Mouse (Mus musculus) layer of hippocampus, adult 8-10 months (tissue): ENCODE measurements around the gene Stk11. TPM values are rescaled to one million over a fixed set of nuclear protein-coding genes. Genes with fewer than 3 reads are reported as not detected.

ENCODE experiments used
- DNase-seq, 2 experiments: peaks; one replicate each; pipeline ENCODE4 v3.0.0; 2022; ENCODE audit warnings: low spot score in 2 of 2
- total RNA-seq, 4 experiments: library from RNA; stranded (reverse); gene quantifications; 2 replicates each; pipeline ENCODE4 v1.2.4; 2022

Gene Stk11
- total RNA-seq, 4 experiments from 2014 or later = 94.2 to 111 (median 96.5) TPM

- DNase-seq = no peak
Measured at GRCm38 (mm10) chr10:80094684-80095083, 20.9 kb upstream of the Stk11 start.

DNA sequence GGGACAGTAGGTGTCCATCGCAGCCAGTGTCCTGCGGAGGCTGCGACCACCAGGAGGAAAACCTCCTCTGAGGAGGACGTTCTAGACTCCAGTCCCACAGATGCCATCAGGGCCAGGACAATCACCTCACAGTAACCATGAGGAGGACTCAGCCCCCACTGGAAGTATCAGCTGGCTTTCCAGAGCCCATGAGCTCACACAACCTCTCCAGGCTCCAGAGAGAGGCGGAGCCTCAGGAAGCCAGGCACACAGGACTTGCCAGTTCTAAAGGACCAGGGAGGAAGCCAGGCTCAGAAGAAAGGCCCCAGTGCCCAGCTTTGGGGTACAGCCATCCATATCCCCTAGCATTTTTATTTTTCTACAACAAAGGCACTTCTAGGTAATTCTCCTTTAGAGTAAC, 20.1 kb upstream of the Stk11 start:
- DNase-seq = no peak

DNA sequence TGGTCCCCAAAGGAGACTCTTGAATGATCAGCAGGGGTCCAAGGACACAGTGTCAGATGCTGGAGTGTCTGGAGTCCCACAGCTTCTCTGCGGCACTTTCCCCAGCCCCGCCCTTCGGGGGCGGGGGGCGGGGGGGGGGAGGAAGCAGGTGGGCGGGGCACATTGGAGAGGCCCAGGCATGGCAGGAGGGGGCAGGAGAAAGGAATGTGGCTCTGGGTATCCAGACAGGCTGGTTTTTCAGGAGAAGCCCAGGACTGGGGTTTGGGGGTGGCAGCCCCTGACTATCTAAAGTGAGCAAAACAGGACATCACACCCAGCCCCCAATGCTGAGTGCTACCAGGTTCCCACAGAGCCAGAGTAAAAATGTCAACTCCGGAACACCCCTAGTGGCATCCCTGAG, 18.3 kb upstream of the Stk11 start:
- no peak for DNase-seq

DNA sequence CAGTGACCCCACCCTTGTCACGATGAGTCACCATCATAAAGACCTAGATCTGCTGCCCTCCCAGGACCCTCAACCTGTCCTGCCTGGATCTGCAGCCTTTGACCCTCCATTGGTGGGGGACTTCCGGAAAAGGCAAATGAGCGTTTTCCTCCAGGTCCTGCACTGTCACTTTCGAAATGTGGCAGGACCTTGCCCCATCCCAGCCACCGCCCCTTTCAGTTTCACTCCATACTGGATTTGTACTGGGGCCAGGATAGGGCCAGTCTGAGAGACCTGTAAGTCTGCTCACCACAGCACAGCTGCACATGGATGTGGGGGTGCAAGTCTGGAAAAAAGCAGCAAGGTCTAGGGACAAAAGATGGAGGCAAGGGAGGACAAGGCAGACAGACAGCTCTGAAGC, 17.0 kb upstream of the Stk11 start:
- no peak for DNase-seq

DNA sequence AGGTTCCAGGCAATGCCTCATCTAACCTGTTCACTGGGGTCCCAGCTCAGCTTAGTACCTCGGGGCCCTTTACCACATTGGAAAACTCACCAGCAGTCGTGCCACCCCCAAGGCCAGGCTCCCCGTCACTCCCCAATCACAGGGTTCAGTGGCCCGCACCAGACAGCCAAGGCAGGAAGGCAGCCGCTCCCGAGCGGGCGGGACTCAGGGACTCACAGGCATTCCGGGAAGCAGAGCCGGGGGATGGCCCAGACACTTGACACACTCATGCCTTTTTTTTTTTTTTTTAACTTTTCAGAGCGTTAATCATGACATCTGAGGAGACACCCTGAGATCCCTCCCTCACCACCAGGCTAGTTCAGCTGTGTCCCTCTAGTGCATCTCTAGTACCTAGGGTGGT, 14.6 kb upstream of the Stk11 start:
- DNase-seq = no peak

GRCm38 (mm10) chr10:80102216-80102915, 13.2 kb upstream of the Stk11 start:
- peak; percentile 63 to 75 for DNase-seq

GRCm38 (mm10) chr10:80103032-80103431, 12.6 kb upstream of the Stk11 start:
- DNase-seq = no peak

DNA sequence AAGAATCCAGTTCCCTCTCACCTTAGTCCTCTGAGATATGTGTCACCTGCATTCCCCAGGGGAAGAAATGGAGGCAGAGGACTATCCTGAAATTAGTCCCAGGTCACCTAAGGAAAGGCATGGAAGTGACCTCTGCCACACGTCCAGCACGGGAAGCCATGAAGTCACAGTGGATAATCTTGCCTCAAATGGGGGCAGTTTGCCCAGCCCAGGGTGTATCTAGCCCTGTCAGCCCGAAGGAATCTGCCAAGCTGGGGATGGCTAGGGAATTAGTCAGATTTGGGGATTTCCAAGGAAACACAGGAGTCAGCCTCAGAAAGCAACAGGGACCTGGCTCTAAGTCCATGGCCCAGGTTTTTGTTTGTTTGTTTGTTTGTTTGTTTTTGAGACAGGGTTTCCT, 11.4 kb upstream of the Stk11 start:
- no peak for DNase-seq

DNA sequence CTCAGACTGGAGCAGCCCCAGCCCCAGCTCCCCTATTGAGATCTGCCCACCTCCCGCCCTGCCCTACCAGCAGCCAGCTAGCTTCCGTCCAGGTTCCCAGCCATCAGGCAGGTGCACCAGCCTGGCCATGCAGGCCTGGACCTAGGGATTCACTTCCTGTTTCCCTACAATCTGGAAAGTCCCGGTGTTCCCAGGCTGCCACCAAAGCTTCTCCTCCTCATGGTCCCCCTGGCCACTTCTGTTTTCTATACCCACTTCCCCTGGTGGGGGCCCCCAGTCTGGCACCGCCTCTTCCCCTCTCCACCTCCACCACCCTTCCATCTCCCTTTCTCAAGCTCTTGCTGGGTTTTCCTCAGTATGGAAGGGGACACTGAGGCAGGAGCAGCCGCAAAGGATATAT, 10.1 kb upstream of the Stk11 start, which contains the start of gene Sbno2:
Sbno2 (minus strand) TSS at position 112 of the 400 bp plus-strand sequence.
- DNase-seq = no peak

DNA sequence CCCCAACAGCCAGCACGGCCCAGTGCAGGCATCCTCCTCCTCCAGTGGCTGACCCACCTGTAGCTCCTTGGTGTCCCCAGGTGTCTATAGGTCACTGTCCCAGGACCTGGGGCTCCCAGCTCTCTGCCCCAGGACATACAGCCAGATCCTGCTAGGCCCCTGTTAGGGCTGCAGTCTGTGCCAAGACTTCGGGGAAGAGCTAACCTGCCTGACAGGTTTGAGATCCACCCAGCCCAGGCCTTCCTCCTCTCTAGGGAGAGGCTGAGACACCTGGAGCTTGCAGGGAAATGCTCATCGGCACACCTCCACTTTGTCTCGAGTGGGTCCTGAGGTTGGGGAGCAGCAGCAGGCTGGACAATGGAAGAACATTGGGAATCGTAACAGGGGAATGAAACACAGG, 9.7 kb upstream of the Stk11 start:
- no peak for DNase-seq

DNA sequence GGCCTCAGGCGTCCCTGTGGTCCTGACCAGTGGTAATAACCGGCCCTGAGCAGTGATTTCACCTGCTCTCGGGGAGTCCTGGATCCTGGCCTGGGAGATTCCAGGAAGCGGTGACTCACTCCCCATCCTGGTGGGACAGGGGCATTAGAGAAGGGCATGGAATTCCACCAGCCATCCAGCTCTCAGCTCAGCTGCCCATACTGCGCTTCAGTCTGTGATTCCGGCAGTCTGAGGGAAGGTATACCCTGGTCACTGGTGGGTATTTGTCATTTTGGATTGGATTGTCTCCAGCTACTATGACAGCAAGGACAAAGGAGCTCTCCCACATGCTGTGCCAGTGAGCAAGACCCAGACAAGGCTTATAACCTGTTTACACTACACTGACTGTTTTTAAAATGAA, 7.9 kb upstream of the Stk11 start:
- no peak for DNase-seq

GRCm38 (mm10) chr10:80114341-80115284, 990 bp upstream of the Stk11 start:
- peak; percentile 75 to 84 for DNase-seq

DNA sequence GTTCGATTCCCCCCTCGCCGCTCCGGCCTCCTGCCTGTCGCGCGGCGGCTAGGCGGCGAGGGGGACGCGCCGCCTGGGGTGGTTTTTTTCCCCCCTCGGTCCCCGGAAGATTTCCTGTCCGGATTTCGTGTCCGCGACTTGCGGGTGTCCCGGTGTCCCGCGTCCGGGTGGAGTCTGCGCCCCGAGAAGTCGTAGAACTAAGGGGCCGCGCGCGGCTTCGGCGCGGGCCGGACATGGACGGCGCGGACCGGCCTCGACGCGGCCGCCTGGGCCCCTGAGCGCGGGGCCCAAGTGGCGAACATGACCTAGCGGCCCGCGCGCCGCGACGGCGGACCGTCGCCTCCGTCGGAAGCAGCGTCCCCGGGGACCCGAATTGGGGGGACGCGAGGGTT, 337 bp downstream of the Stk11 start:
- DNase-seq = no peak

DNA sequence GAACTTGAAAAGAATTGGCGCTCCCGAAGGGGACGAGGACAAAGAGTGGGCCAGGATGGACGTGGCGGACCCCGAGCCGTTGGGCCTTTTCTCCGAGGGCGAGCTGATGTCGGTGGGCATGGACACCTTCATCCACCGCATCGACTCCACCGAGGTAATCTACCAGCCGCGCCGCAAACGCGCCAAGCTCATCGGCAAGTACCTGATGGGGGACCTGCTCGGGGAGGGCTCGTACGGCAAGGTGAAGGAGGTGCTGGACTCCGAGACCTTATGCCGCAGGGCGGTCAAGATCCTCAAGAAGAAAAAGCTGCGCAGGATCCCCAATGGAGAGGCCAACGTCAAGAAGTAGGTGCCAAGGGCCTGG, 942 bp downstream of the Stk11 start:
- DNase-seq = peak in 1 of 2 experiments; percentile 26

GRCm38 (mm10) chr10:80116927-80117691, 1.5 kb downstream of the Stk11 start:
- DNase-seq = peak in 1 of 2 experiments; percentile 24

DNA sequence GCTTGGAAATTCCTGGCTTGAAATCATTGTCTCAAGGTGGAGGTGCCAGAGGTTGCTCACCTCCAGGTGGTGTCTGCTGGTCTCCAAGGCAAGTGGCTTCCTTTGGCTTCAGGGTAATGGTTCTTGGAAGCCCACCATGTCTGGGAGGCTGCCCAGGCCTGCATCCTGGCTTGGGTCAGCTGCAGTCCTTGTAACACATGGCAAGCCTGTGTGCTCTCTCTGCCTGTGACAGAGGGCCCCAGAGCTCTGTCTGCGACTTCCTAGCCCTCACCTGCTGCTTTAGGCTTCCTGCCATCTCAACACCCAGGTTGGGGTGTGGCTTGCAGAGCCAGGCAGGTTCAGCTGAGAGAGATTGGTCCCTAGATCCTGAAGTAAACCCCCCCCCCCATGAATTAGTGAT, 2.1 kb downstream of the Stk11 start:
- no peak for DNase-seq

- no peak for DNase-seq
Measured at GRCm38 (mm10) chr10:80118552-80118951, 2.9 kb downstream of the Stk11 start.

DNA sequence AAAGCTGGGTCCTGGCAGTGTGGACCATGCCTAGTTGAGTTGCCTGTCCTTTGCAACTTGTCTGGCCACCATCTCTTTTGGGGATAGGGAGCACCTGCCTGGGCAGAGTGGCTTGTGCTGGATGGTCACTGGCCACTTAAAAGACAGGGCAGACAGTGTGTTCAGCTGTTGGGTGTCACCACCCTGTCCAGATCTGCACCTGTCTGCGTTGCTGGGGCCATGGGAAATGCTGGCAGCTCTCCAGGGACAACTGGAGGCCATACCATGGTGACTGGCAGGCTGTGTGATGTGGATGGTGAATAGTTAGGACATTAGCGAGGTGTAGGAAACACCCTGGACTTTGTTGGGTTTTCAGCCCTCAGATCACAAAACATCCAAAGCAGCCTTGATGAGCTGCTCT, 4.5 kb downstream of the Stk11 start:
- DNase-seq = no peak

DNA sequence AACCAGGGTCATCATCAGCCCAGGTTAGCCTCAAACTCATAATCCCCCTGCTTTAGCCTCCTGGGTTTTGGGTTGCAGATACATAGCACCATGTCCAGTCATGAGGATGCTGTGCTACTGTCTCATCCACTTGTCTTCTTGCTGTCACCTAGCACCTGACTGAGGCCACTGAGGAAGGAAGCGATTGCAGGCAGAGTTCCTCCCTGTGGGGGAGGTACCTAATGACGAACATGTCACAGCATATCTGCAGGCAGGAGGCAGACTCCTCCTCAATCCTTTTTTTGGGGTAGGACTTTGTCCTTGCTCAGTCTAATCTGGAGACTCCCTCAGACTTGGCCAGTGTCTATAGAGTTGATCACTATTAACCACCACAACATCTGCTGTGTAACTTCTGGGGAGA, 6.0 kb downstream of the Stk11 start:
- DNase-seq = no peak

DNA sequence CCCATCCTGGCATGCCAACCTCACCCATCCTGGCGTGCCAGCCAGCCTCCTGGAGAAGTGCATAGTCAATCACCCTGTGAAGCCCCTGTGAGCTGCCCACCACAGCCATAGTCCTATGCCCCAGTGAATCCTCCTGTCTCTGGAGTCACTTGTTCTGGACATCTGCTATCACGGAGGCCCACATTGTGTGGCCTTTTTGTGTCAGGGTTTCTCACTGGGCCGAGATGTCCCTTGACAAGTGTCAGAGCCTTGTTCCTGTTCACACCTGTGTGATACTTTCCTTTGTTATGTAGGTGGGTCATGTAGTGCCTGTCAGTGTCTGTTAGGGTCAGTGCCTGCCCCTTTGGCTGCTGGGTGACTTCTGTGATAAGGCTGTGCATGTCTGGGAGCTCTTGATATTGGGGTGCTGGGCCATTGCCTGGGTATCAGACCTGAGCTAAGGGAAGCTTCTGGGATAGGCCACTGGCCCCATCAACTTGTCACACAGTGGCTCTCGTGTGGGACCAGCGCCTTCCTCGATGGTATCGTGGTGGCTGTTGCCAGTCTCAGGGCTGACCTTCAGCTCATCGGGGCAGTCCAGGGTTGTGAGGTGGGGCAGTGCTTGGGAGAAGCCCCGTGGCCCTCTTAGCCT, 8.4 kb downstream of the Stk11 start:
- DNase-seq = no peak

DNA sequence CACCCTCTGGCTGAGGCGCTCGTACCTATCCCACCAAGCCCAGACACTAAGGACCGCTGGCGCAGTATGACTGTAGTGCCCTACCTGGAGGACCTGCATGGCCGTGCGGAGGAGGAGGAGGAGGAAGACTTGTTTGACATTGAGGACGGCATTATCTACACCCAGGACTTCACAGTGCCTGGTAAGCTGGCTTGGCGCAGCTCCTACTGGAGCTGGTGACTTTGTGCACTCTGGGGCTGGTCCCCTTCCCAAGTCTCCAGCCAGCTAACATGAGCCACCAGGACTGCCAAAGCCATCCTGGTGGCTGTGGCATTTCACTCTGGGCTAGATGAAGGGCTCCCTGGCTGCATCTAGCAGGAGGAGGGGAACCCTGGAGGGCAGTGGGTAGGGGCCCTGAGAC, 12.3 kb downstream of the Stk11 start:
- no peak for DNase-seq
